Mouse (Mus musculus): ENCODE data around the gene Glul.

DNA sequence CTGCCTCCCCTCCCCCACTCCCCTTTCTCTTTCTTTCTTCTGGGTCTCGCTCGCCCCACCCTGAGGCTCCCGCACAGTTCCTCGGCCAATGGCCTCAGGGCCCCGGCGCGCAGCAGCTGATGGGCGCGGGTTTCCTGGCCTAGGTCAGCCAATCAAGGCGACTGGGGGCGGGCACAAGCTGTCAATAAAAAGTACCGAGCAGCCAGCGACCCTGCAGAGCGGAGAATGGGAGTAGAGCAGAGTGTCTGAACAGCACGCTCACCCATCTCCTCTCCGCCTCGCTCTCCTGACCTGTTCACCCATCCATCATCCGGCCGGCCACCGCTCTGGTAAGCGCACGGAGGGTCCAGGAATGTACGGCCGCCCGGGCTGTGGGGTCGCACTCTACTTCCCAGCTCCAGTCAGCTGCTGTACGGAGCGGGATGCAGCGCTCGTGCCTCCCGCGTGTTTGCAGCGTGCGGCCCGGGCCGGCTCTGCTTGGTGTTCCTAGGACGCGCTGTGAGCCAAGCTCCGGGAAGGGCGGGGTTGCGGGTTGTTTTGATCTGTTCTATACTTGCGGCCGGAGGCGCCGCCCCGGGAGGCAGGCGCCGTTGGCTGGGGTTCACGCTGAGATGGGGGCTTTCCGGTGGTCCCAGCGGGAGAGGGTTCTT lies at the start of gene Glul, which contains the start of gene Teddm2:
- TF ChIP-seq CTCF (IDR thresholded peaks at IDR 0.05; ENCODE audit: low read depth, low read length), result no peak
- no peak for TF ChIP-seq TAL1 (conservative IDR thresholded peaks at IDR 0.05; ENCODE audit: low read depth, low read length)
